Mouse (Mus musculus): ENCODE data around the gene Plxna2. TPM values are rescaled to one million over a fixed set of nuclear protein-coding genes. Genes with fewer than 3 reads are reported as not detected.

Plxna2 gene
- polyA plus RNA-seq, 1 experiment from 2014 or later: 10.1 TPM

GRCm38 (mm10) chr1:194660426-194661119 is 42.6 kb downstream of the Plxna2 start:
- Histone ChIP-seq H3K27ac (ENCODE audit: low read depth) (no peak overlapping the region), H3K4me3 (ENCODE audit: low read depth, low read length) (no peak overlapping the region), H3K9me3 (ENCODE audit: low read depth, low read length) (no peaks in the 10 kb centered on the region), H3K4me1 (ENCODE audit: insufficient read depth) (0 out of 2 replicates have a peak, but pooled peaks cover 3% of the 10 kb centered on the region), H3K36me3 (ENCODE audit: insufficient read depth) (no peaks in the 10 kb centered on the region; the same call in 1 of the 2 replicates), H3K9ac (no peak overlapping the region), H3K27me3 (ENCODE audit: insufficient read depth, low read length) (no peaks in the 10 kb centered on the region), H3K4me2 (no peak overlapping the region)
- DNase-seq (no peak), ATAC-seq (ENCODE audit: insufficient read depth) (peak; percentile 21; the same call in 1 of the 2 replicates)
- no peak for TF ChIP-seq CTCF (IDR thresholded peaks at IDR 0.05; ENCODE audit: low read depth)
- WGBS: 86% methylated on average over 3 of the region's 3 CpGs

- ATAC-seq (ENCODE audit: insufficient read depth): no peak
Observed at GRCm38 (mm10) chr1:194663021-194663420, 45.0 kb downstream of the Plxna2 start.

GRCm38 (mm10) chr1:194665715-194666114 is 47.7 kb downstream of the Plxna2 start:
- TF ChIP-seq CTCF (IDR thresholded peaks at IDR 0.05; ENCODE audit: low read depth): no peak
- WGBS: 76% methylated on average over 3 of the region's 3 CpGs

More at GRCm38 (mm10) chr1:194663021-194663420, 45.0 kb downstream of the Plxna2 start:
- H3K4me1 ChIP-seq (ENCODE audit: insufficient read depth): 0 out of 2 replicates have a peak, but pooled peaks cover 3% of the 10 kb centered on the region
- no peak overlapping the region for H3K9ac ChIP-seq
- no peak for DNase-seq
- TF ChIP-seq CTCF (IDR thresholded peaks at IDR 0.05; ENCODE audit: low read depth): no peak
- no peak overlapping the region for H3K4me3 ChIP-seq (ENCODE audit: low read depth, low read length)
- H3K27ac ChIP-seq (ENCODE audit: low read depth): no peak overlapping the region
- H3K9me3 ChIP-seq (ENCODE audit: low read depth, low read length): no peaks in the 10 kb centered on the region
- no peaks in the 10 kb centered on the region for H3K36me3 ChIP-seq (ENCODE audit: insufficient read depth)
- no peak overlapping the region for H3K4me2 ChIP-seq
- no peaks in the 10 kb centered on the region for H3K27me3 ChIP-seq (ENCODE audit: insufficient read depth, low read length)

GRCm38 (mm10) chr1:194671783-194672524 is 53.9 kb downstream of the Plxna2 start:
- no peak for ATAC-seq (ENCODE audit: insufficient read depth)
- WGBS: 67% methylated on average over 4 of the region's 4 CpGs
- Histone ChIP-seq H3K9ac (no peak overlapping the region), H3K27me3 (ENCODE audit: insufficient read depth, low read length) (no peaks in the 10 kb centered on the region), H3K36me3 (ENCODE audit: insufficient read depth) (no peaks in the 10 kb centered on the region), H3K4me1 (ENCODE audit: insufficient read depth) (no peaks in the 10 kb centered on the region), H3K27ac (ENCODE audit: low read depth) (no peak overlapping the region), H3K4me2 (no peak overlapping the region), H3K9me3 (ENCODE audit: low read depth, low read length) (no peaks in the 10 kb centered on the region), H3K4me3 (ENCODE audit: low read depth, low read length) (no peak overlapping the region)
- no peak for DNase-seq
- no peak for TF ChIP-seq CTCF (IDR thresholded peaks at IDR 0.05; ENCODE audit: low read depth)

More at GRCm38 (mm10) chr1:194665715-194666114, 47.7 kb downstream of the Plxna2 start:
- Histone ChIP-seq H3K36me3 (ENCODE audit: insufficient read depth) (no peaks in the 10 kb centered on the region), H3K4me1 (ENCODE audit: insufficient read depth) (no peaks in the 10 kb centered on the region), H3K9me3 (ENCODE audit: low read depth, low read length) (no peaks in the 10 kb centered on the region), H3K4me3 (ENCODE audit: low read depth, low read length) (no peak overlapping the region), H3K4me2 (no peak overlapping the region), H3K27me3 (ENCODE audit: insufficient read depth, low read length) (no peaks in the 10 kb centered on the region), H3K9ac (no peak overlapping the region), H3K27ac (ENCODE audit: low read depth) (no peak overlapping the region)
- ATAC-seq (ENCODE audit: insufficient read depth): no peak
- no peak for DNase-seq

- Histone ChIP-seq H3K4me2 (no peak overlapping the region), H3K4me3 (ENCODE audit: low read depth, low read length) (no peak overlapping the region), H3K9ac (no peak overlapping the region), H3K27me3 (ENCODE audit: insufficient read depth, low read length) (no peaks in the 10 kb centered on the region), H3K27ac (ENCODE audit: low read depth) (no peak overlapping the region), H3K4me1 (ENCODE audit: insufficient read depth) (no peaks in the 10 kb centered on the region), H3K36me3 (ENCODE audit: insufficient read depth) (no peaks in the 10 kb centered on the region), H3K9me3 (ENCODE audit: low read depth, low read length) (no peaks in the 10 kb centered on the region)
- DNase-seq: no peak
- no peak for ATAC-seq (ENCODE audit: insufficient read depth)
- 73% methylated on average over 1 of the region's 1 CpGs for WGBS
- TF ChIP-seq CTCF (IDR thresholded peaks at IDR 0.05; ENCODE audit: low read depth): no peak
Observed at GRCm38 (mm10) chr1:194672525-194672894, 54.5 kb downstream of the Plxna2 start.

GRCm38 (mm10) chr1:194673229-194673628 is 55.2 kb downstream of the Plxna2 start:
- Histone ChIP-seq H3K27ac (ENCODE audit: low read depth) (no peak overlapping the region), H3K9ac (no peak overlapping the region), H3K9me3 (ENCODE audit: low read depth, low read length) (no peaks in the 10 kb centered on the region), H3K36me3 (ENCODE audit: insufficient read depth) (no peaks in the 10 kb centered on the region), H3K4me2 (no peak overlapping the region), H3K27me3 (ENCODE audit: insufficient read depth, low read length) (no peaks in the 10 kb centered on the region), H3K4me1 (ENCODE audit: insufficient read depth) (no peaks in the 10 kb centered on the region), H3K4me3 (ENCODE audit: low read depth, low read length) (no peak overlapping the region)
- DNase-seq (no peak), ATAC-seq (ENCODE audit: insufficient read depth) (no peak)
- no peak for TF ChIP-seq CTCF (IDR thresholded peaks at IDR 0.05; ENCODE audit: low read depth)

GRCm38 (mm10) chr1:194675106-194675890 is 57.3 kb downstream of the Plxna2 start:
- Histone ChIP-seq H3K27me3 (ENCODE audit: insufficient read depth, low read length) (no peaks in the 10 kb centered on the region), H3K4me1 (ENCODE audit: insufficient read depth) (peaks cover 14% of the 10 kb centered on the region), H3K4me2 (no peak overlapping the region), H3K36me3 (ENCODE audit: insufficient read depth) (no peaks in the 10 kb centered on the region), H3K9ac (no peak overlapping the region), H3K27ac (ENCODE audit: low read depth) (no peak overlapping the region), H3K9me3 (ENCODE audit: low read depth, low read length) (no peaks in the 10 kb centered on the region), H3K4me3 (ENCODE audit: low read depth, low read length) (no peak overlapping the region)
- DNase-seq: no peak
- 86% methylated on average over 3 of the region's 3 CpGs for WGBS
- ATAC-seq (ENCODE audit: insufficient read depth): no peak
- no peak for TF ChIP-seq CTCF (IDR thresholded peaks at IDR 0.05; ENCODE audit: low read depth)

Data from lung, embryonic 14.5 days (tissue).